Mouse (Mus musculus) cerebellum, postnatal 14 days (tissue): ENCODE measurements at regions not wholly inside any gene's neighbourhood (a gene's known extent, or its start where the extent isn't known, plus 50 kb on each side); places are given as distances from the start of the nearest gene placed in this dataset.

Experiments used
- DNase-seq, 2 experiments: peaks; one replicate each; pipeline ENCODE4 v3.0.0; 2021; ENCODE audit warnings: mixed read lengths in 2 of 2

DNA sequence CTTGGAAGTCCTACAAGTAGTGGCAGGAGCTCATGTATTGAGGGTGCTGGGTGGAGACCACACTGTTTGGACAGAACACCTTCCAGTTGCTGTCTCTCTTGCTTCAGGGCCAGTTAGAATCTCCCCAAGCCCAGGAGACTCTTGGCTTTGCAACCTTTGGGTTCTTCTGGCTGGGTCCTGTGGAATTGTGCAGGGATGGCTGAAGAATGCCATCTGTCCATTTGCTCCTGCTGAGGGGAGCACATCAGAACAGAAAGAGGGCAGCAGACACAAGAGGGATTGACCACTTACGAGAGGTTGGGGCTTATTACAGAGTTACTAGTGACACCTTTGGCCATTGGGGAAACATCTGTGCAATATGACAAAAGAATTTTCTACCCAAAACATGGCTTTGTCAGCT lies 145.1 kb downstream of the Rps24 start:
- no peak for DNase-seq

GRCm38 (mm10) chr14:24641853-24642252 lies 154.9 kb downstream of the Rps24 start:
- no peak for DNase-seq

DNA sequence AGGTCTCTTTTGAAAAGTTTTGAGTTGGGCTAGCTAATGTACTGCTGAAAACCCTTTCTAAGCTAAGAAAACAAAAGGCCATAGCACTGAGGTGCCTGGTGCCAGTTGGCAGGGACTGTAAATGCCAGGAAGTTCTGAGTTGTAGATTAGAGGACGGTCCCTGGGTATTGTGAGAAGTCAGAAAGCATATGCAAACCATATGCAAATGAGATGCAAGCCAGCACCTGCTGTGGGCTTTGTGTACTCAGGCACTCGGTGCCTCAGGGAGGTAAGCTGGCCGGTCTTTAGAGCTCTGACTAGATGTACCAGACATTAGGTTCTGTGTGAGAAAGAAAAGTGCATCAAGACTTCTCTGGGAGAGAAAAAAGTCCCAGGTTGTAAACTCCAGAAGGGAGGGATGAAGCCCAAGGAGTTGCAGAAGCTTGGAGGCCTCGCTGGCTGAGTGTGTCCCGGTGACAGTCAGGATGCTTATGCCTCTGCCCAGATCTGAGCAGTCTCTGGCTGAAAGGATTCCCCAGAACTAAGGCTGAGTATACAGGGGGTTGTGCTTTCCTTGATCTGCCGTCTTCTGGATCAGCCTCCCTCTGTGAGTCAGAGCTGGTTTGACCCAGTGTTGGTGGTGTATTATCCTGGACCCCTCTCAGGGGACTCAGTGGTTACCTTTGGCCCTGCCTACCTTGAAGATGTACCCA lies 157.3 kb downstream of the Rps24 start:
- peak in 1 of 2 experiments; percentile 15 for DNase-seq

- peak; percentile 57 to 60 for DNase-seq
Observed at GRCm38 (mm10) chr14:24646239-24646848, 159.4 kb downstream of the Rps24 start.

DNA sequence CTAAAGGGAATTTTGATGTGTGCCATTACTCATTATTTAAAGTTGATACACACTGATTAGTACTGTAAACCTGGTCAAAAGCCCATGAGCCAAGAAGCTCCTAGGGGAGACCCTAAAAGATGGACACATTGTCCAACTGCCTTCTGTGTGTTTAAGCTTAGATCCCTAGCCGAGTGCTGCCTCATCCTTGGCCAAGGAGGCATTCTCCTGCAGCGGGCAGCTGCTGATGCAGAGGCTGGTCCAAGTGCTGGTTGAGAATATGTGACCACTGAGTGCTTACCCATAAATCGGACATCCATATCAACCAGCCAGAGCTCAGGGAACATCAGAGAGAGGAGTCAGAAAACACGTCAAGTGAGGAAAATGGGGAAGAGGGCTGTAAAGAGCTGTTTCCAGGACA lies 160.8 kb downstream of the Rps24 start:
- peak in 1 of 2 experiments; percentile 45 for DNase-seq

GRCm38 (mm10) chr14:24650195-24650901 lies 163.4 kb downstream of the Rps24 start:
- DNase-seq: peak; percentile 81 to 82

GRCm38 (mm10) chr14:24650902-24651270 lies 164.0 kb downstream of the Rps24 start:
- DNase-seq: peak; percentile 36 to 40

- DNase-seq: peak in 1 of 2 experiments; percentile 48
Observed at GRCm38 (mm10) chr14:24652591-24652990, 165.7 kb downstream of the Rps24 start.

GRCm38 (mm10) chr14:24655580-24655979 lies 168.7 kb downstream of the Rps24 start:
- no peak for DNase-seq

- no peak for DNase-seq
Observed at GRCm38 (mm10) chr14:24661797-24662196, 174.9 kb downstream of the Rps24 start.

GRCm38 (mm10) chr14:24665210-24665609 lies 178.3 kb downstream of the Rps24 start:
- no peak for DNase-seq
